Mouse (Mus musculus) WW6 (cell line): ENCODE measurements at regions not wholly inside any gene's neighbourhood (a gene's known extent, or its start where the extent isn't known, plus 50 kb on each side); places are given as distances from the start of the nearest gene placed in this dataset.
"Not testable (repeated sequence)": the region's sequence is repeated elsewhere in the genome, so short reads cannot be mapped to it uniquely, and the experiment has no call there.

Source experiments
- DNase-seq: peaks from one replicate; pipeline ENCODE4 v3.0.0-alpha.2; 2013; ENCODE audit warnings: low read depth, low spot score

DNA sequence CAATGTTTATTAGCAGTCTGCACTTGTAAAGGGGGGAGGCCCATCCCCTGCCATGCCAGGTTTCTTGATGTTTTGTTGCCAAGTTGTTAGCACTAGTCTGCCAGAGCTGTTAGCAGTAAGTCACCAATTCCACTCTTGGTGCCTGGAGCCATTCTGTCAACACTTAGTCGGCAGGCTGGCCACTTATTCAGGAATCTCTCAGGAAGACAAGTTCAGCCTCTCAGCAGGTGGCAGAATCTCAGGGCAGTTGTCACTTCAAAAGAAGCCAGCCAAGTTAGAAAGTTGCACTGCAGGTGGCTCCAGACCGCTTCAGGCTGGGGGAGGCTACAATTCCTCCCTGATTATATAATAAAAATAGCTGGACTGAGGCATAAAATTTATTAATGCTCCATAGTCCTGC lies 424.2 kb downstream of the Cdh10 start:
- DNase-seq = not testable (repeated sequence)

GRCm38 (mm10) chr15:19247489-19247888 lies 428.7 kb downstream of the Cdh10 start:
- no peak for DNase-seq

DNA sequence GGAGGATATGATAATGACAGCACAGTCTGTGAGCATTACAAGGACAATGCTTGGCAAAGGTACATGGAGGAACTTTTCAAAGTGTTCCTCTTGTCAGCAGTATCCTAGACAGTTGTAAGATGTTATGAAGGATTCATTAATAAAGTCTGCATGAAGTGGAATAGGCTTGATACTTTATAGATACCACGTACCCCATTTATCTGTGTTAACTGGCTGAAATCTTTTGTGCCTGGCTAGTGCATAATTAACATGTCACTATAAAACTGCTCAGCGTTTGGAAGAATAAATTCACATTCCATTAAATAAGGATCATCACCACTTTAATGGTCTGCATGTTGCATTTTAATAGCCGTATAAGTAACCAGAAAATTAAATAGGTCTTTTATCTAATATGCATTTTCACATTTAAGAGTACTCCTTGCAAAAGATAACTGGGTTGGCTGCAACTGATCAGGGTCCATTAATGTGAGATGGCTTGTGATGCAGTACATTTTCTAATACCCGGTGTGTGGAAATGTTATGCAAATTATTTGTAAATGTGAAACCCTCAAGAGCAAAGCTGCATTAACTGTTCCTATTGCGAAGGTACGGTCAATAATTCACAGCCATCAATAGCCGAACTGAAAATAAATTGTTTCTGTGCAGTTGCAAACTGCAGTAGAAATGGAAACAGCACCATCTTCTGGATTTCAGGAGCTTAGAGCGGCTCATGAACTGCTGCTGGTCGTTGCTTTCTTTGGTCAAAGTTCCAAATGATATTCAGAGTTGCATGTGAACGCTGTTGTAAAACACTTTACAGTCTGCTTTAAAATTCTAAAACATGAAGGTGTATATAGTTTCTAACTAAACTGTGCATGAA lies 457.4 kb downstream of the Cdh10 start:
- DNase-seq = no peak

DNA sequence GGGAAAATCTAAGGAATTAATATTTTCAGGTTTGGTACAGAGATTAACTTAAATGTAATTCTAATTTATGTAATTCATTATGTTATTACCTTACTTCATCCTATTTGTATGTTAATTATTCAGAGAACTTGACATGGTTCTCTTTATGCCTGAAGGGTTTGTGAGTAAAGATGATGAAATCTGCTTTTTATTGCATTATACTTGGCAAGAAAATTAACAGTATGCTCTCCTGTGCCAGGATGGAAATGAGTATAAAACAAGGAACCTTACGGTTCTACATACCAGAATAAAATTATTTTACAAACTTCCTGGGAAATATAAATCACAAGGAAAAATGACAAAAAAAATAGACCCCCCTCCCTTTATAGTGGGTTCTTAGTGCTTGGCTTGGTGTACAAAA lies 497.6 kb downstream of the Cdh10 start:
- DNase-seq = no peak

DNA sequence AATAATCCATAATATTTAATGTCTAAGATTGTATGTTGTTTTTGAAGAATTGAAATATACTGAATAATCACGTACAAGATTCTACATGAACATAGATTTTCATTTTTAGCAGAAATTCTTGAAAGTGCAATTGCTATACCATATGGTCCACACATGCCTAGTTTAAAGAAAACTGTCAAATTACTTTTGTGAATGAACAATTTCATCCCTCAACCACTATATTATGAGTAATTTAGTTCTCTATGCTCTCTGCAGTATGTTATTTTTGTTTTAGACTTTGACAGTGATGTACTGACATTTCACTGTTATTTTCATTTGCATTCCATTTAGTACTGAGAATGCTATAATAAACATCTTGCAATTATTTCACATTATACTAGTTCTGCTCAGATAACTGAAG lies 537.6 kb downstream of the Cdh10 start:
- DNase-seq = no peak

DNA sequence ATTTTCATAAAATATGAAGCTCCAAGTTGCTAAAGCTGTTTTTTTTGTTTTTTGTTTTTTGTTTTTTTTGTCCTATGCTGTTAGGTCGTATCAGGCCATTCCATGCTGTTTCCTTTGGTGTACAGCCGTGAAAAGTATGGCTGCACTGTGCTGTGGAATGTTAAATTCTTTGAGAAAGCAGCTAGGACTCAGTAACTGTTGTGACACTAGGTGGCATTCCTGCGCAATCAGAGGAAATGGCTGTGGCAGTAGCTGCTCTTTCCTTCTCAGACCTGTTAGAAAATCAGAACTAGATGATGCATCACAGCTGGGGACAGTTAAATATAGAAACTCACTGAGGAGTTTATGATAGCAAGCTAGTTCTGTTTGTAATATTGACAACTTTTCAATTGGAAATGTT lies 541.9 kb downstream of the Cdh10 start:
- DNase-seq = peak; percentile 5

DNA sequence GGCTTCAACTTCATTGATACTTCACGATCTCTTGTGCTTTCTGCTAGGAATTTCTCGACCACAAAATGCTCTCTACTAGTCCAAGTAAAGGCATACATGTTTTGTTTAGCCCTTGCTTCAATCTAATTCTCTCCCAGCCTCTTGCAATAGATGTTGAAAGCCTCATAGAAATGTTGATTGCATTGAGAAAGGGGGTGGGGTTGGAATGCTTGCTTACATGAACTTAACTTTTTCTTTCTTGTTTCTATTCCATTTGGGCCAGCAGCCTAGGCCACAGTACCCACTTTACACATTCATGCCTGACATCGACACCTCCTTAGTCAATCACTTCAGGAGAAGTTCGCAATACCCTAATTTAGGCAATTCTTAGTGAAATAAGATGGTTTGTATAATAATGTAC lies 571.2 kb downstream of the Cdh10 start:
- no peak for DNase-seq

GRCm38 (mm10) chr15:19391250-19391982 lies 572.7 kb downstream of the Cdh10 start:
- no peak for DNase-seq

GRCm38 (mm10) chr15:19395681-19396080 lies 576.9 kb downstream of the Cdh10 start:
- peak; percentile 3 for DNase-seq
